Mouse (Mus musculus) midbrain, embryonic 13.5 days (tissue): ENCODE measurements around the gene Zc2hc1b. TPM values are rescaled to one million over a fixed set of nuclear protein-coding genes. Genes with fewer than 3 reads are reported as not detected.

ENCODE experiments used
- ATAC-seq: fragments of 200-750 bp; cut with Nextera tagmentation; 2 replicates; pipeline ENCODE4 v1.8.0; 2017; ENCODE audit warnings: mild to moderate bottlenecking, moderate TSS enrichment, moderate library complexity
- H3K27ac ChIP-seq: fragments of 300-500 bp; sonication (generic); 2 replicates; pipeline ENCODE4 v1.5.1; 2015; ENCODE audit warnings: inconsistent platforms, mild to moderate bottlenecking, moderate library complexity
- H3K27me3 ChIP-seq: fragments of 300-500 bp; sonication (generic); 2 replicates; pipeline ENCODE4 v1.6.1; 2015; ENCODE audit warnings: mild to moderate bottlenecking, inconsistent platforms
- H3K36me3 ChIP-seq: fragments of 300-500 bp; sonication (generic); 2 replicates; pipeline ENCODE4 v1.6.1; 2015; ENCODE audit warnings: mild to moderate bottlenecking, inconsistent platforms
- H3K4me1 ChIP-seq: fragments of 300-500 bp; sonication (generic); replicated peaks from 2 replicates; pipeline ENCODE4 v1.6.1; 2015; ENCODE audit warnings: inconsistent platforms
- H3K4me2 ChIP-seq: fragments of 300-500 bp; sonication (generic); replicated peaks from 2 replicates; pipeline ENCODE4 v1.6.1; 2015; ENCODE audit warnings: moderate library complexity, mild to moderate bottlenecking, inconsistent platforms
- H3K4me3 ChIP-seq: fragments of 300-500 bp; sonication (generic); replicated peaks from 2 replicates; pipeline ENCODE4 v1.5.1; 2015; ENCODE audit warnings: mild to moderate bottlenecking, inconsistent platforms
- H3K9ac ChIP-seq: fragments of 300-500 bp; sonication (generic); replicated peaks from 2 replicates; pipeline ENCODE4 v1.6.1; 2015; ENCODE audit warnings: mild to moderate bottlenecking, inconsistent platforms
- H3K9me3 ChIP-seq: fragments of 300-500 bp; sonication (generic); 2 replicates; pipeline ENCODE4 v1.6.1; 2016; ENCODE audit warnings: mild to moderate bottlenecking, inconsistent platforms
- WGBS: fragments of 180-500 bp; shearing (Covaris S2); methylation state at CpG from one replicate; pipeline ENCODE4 v1.1.7; 2015; 5-methylcytosine and 5-hydroxymethylcytosine counted together
- polyA plus RNA-seq: library from polyadenylated mRNA; unstranded; fragments of >200 nt; fragmentation: Nextera tagmentation; extraction: Ambion mirVana; gene quantifications from 2 replicates; pipeline ENCODE4 v1.2.1, GENCODE M21; 2015

Zc2hc1b gene
- polyA plus RNA-seq, 1 experiment from 2014 or later: not detected

DNA sequence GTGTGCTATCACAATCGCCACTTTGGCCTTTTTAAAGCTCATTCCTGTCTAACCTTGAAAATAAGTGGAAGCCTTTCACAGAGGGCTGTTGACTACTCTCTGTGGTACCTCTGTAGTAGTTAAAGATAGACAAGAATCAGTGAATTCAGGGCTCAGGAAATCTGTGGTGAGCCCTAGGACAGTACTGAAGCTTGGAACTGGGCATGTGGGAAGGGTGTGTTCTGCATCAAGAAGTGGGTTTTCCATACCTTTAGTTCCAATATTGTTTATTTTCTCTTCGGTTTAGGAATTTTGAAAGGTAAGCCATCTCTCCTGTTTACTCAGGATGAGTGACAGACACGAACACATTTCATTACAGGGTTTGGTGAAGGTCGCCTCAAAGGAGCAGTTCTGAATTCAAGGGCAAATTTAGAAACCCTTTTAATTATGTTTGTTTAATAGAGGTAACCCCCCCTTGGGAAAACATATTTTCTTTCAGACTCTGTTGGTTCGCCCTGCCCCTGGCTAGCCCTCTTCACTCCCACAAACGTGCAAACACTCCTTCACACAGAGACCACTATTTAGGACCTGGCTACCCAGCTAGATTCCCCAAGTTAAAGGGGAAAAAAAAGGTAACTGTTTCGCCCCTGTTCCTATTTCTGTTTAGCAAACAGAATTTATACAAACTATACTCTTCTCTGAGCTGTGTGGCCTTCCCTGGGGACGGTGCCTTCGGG lies 70.8 kb downstream of the Zc2hc1b start:
- no peaks in the 10 kb centered on the region for H3K27me3 ChIP-seq
- peak overlapping the region; percentile 79 for H3K27ac ChIP-seq
- H3K9ac ChIP-seq: no peak overlapping the region
- 62% methylated on average over 9 of the region's 9 CpGs for WGBS
- no peak overlapping the region for H3K4me2 ChIP-seq
- H3K36me3 ChIP-seq: no peaks in the 10 kb centered on the region
- H3K9me3 ChIP-seq: no peaks in the 10 kb centered on the region
- H3K4me1 ChIP-seq: peaks cover 52% of the 10 kb centered on the region
- H3K4me3 ChIP-seq: no peak overlapping the region
- no peak for ATAC-seq

DNA sequence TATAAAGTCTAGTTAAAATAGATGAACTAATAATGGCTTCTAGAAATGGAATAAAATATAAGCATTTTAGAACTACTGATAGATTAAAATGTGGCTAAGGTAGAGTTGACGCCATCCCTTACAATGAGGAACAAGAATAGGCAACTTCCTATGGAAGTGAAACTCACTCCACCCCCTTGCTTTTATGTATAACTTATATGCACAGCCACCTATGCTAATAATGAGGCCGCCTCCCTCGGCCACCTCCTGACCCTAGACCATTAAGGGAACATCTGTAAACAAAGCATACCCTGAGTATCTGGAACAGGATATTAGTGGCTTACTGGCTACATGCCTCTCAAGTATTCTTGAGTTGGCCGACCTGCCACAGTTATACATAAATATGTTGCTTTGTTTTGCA lies 74.0 kb downstream of the Zc2hc1b start:
- ATAC-seq: no peak
- 77% methylated on average over 4 of the region's 4 CpGs for WGBS
- H3K27ac ChIP-seq: no peak overlapping the region

DNA sequence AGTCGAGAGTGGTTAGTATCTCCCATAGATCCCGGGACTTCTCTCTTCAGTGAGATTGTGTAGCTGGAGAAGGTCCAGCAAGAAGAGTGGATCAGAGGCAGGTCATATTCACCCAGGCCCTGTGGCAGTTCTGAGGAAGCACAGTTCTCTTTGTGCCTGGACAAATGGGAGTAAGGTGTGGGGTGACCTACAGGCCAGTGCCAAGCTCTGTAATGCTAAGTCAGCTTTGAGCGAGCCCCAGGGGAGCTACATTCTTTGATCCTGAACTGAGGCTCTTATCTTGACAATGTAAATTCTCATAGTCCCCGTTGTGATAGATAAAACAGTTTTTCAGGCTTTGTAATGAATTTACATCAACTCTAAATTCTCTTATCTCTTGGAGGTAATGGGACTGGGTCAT lies 75.5 kb downstream of the Zc2hc1b start:
- Histone ChIP-seq H3K27me3 (no peaks in the 10 kb centered on the region), H3K4me2 (no peak overlapping the region), H3K4me3 (no peak overlapping the region), H3K36me3 (no peaks in the 10 kb centered on the region), H3K27ac (no peak overlapping the region), H3K9ac (no peak overlapping the region), H3K4me1 (peaks cover 16% of the 10 kb centered on the region), H3K9me3 (no peaks in the 10 kb centered on the region)
- 68% methylated on average over 4 of the region's 4 CpGs for WGBS
- no peak for ATAC-seq

More for the DNA sequence above, 74.0 kb downstream of the Zc2hc1b start:
- H3K4me2 ChIP-seq: no peak overlapping the region
- no peaks in the 10 kb centered on the region for H3K27me3 ChIP-seq
- H3K9me3 ChIP-seq: no peaks in the 10 kb centered on the region
- peaks cover 31% of the 10 kb centered on the region for H3K4me1 ChIP-seq
- H3K36me3 ChIP-seq: no peaks in the 10 kb centered on the region
- no peak overlapping the region for H3K9ac ChIP-seq
- H3K4me3 ChIP-seq: no peak overlapping the region

DNA sequence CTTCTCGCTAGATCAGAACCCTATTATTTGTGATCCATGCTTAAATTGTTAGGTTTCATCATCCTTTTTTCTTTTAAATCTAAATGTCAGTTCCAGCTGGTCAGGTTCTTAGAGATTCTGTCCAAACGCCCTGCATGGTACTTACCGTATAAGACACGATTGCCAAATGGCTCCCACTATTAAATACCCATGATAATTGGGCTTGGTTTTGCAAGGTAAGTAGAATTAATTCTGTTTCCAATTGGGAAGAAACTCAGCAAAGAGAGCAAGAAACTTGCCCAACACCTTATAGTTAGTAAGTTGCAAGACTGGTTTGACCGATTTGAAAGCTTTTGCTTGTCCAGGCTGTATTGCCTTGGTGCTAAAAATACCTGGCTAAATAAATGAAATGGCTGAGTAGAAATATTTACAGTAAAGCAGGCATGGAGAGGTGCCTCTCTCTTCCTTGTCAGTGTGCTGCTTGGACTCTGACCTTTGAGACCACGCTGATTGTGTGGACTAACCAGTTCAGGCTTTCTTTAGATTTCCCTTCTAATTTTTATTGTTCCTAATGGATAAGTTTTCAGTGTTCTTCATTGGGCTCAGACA lies 77.7 kb downstream of the Zc2hc1b start:
- H3K4me2 ChIP-seq: no peak overlapping the region
- no peaks in the 10 kb centered on the region for H3K27me3 ChIP-seq
- H3K9ac ChIP-seq: no peak overlapping the region
- ATAC-seq: no peak
- H3K4me3 ChIP-seq: no peak overlapping the region
- H3K9me3 ChIP-seq: no peaks in the 10 kb centered on the region
- 86% methylated on average over 6 of the region's 6 CpGs for WGBS
- no peak overlapping the region for H3K27ac ChIP-seq
- H3K4me1 ChIP-seq: no peaks in the 10 kb centered on the region
- no peaks in the 10 kb centered on the region for H3K36me3 ChIP-seq

Other genes starting within 250 kb of the Zc2hc1b start
- 0.88 and 1.2 TPM in 2 replicates for gene Stx11, start 213.7 kb downstream of the Zc2hc1b start, polyA plus RNA-seq
- gene Sf3b5, start 172.7 kb downstream of the Zc2hc1b start, polyA plus RNA-seq: 27.1 and 28.1 TPM in 2 replicates
- gene Plagl1, start 117.5 kb downstream of the Zc2hc1b start, polyA plus RNA-seq: 47.0 and 52.0 TPM in 2 replicates
- 38.0 and 46.7 TPM in 2 replicates for gene Ltv1, start 15.1 kb upstream of the Zc2hc1b start, polyA plus RNA-seq